Mouse (Mus musculus): ENCODE data around the gene Pabpc1l. TPM values are rescaled to one million over a fixed set of nuclear protein-coding genes. Genes with fewer than 3 reads are reported as not detected.
"Not testable (repeated sequence)": the region's sequence is repeated elsewhere in the genome, so short reads cannot be mapped to it uniquely, and the experiment has no call there.

Gene Pabpc1l
- total RNA-seq, 2 experiments from 2014 or later: 3.8 to 4.8 TPM

DNA sequence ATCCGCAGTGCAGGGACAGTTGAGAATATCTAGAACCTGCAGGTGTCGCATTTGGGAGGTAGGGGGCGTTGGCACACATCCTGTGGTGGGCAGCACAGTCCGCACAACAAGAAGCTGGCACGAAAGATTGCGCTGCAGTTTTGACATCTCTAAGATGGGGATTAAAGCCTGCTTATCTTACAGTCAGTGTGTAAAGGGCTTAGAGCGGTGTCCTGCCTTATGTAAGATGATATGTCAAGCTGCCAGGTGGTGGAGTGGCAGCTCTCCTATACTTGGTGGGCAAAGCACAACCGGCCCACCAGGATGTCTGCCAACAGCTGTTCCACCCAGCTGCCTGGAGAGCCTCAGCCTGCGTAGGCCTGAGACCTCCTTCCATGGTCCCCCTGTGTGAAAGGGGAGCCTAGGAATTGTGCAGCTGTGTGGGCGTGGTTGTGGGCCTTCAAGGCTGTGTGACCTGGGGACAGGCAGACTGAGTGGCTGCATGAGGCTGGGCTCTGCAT is 11.3 kb downstream of the Pabpc1l start:
- peak in 1 of 2 experiments; percentile 67 for DNase-seq (ENCODE audit: low spot score in 2 of 2)

DNA sequence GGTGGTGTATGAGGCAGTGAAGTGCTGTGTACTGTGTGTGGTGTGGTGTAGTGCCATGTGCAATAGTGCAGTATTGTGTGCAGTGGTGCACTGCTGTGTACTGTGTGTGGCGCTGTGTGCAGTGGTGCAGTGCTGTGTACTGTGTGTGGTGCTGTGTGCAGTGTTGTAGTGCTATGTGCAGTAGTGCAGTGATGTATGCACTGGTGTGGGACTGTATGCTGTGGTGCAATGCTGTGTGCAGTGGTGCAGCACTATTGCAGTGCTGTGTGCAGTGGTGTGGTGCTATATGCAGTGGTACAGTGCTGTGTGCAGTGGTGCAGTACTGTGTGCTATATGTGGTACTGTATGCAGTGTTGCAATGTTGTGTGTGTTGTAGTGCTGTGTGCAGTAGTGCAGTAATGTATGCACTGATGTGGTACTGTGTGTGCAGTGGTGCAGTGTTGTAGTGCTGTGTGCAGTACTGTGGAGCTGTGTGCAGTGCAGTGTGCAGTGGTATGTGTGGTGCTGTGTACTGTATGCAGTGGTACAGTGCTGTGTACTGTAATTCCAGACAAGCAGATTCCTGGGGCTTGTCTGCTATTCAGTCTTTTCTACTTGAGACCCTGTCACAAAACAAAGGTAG is 13.3 kb downstream of the Pabpc1l start:
- no peak for DNase-seq (ENCODE audit: low spot score in 2 of 2)

DNA sequence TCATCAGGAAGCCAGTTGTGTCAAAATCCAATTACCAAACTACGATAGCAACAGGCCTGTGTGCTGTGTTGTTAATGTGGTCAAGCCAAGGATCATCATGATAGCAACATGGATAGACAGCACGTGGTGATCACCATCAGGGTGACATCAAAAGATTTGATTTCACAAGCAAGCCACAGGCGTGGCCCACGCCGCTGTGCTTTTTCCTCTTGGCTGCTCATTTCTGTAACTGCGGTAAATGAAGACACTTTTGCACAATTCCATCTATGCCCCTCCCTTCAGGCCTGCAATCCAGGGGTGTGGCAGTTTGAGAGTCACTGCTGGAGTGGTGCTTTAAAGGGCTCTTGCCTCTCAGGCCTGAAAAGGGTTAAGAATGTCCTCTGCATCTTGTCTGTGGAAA is 15.7 kb downstream of the Pabpc1l start:
- no peak for DNase-seq (ENCODE audit: low spot score in 2 of 2)

DNA sequence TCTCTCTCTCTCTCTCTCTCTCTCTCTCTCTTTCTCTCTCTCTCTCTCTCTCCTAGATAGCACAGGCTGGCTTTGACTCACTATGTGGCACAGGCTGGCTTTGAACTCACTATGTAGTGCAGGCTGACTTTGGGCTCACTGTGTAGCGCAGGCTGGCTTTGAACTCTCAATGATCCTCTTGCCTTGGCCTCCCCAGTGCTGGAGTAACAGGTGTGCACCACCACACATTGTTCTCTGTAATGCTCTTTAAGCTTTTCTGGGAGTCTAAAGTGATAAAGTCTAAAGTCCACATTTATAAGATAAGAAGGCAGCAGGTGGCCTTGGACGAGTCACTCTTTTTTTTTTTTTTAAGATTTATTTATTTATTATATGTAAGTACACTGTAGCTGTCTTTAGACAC is 16.3 kb downstream of the Pabpc1l start:
- no peak for DNase-seq (ENCODE audit: low spot score in 2 of 2)

DNA sequence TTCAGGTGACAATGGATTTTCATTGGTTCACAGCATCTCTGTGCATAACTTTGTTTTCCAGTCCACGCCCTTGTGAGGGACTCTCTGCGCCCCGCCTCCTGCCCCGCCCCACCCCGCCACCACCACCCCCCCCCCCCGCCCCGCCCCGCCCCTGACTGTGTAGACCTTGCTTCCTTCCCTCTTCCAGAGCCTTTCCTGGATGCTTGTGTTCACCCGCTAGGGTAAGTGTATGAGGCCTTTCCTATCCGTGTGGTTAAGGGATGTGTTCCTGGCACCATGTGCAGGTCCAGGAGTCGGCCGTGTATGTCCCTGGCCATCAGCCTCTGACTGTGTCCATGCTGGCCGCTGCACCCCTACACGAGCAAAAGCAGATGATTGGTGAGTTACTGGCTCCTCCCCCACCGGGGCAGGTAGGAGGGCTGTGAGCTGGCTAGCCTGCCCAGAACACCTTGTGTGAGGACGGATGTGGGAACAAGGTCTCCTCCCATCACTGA is 22.0 kb downstream of the Pabpc1l start:
- no peak for DNase-seq (ENCODE audit: low spot score in 2 of 2)

DNA sequence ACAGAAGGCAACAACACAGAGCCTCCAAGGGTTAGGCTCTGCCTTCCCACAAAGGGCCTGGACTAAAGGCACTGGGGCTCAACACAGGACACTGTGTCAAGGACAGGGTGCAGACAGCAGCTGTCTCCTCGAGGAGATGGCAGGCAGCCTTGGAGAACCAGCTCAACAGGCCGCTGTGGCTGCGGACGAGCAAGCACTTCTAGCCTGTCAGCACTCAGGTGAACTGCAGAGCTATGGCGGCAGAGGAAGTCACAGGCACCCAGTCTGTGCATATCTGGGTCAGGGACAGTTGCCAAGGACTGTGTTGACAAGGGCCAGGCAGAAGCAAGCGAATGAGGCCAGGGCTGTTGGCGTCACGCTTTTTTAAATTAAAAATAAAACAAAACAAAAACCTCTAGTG is 28.5 kb downstream of the Pabpc1l start:
- no peak for DNase-seq (ENCODE audit: low spot score in 2 of 2)

DNA sequence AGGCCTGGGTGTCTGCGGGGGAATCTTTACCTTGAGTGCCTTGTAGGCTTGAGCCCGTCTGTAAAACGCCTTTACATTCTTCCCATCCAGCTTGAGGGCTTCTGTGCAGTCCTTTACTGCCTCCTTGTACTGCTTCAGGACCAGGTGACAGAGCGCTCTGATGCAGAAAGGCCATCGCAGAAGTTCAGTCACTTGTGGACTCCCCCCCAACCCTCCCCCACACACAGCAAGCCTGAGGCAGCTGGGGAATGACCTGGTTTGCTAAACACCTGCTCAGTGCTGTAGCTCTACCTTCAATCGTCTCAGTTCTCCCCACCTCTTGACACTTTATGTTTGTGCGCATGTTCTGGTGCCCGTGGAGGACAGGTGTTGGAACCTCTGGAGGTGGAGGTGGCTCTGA is 29.4 kb downstream of the Pabpc1l start:
- DNase-seq (ENCODE audit: low spot score in 2 of 2): no peak

DNA sequence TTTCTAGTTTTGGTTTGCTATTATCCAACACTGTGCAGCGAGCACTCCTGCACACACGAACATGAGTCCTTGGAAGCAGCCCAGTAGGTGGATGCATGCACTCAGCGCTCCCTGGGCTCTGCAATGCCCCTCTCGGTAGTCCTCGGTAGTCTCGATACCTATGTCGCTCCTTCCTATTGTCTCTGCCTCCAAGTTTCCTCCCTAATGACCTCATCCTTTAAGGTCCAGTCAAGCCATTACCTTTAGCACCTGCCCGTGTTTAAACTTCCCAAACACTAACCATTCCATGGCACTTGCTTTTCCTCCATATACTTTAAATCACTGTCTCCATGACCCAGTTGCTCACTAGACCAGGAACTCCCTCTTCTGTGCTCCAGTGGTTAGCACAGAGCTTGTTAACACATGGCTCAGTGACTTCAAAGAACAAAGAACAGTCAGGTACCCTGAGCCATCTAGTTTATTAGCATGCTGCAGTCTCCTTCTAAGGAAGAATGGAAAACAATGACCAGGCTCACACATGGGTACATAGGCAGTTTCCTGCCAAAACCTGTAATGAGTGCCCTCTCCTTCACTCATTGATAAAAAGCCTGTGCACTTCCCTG is 34.5 kb downstream of the Pabpc1l start:
- no peak for DNase-seq (ENCODE audit: low spot score in 2 of 2)

DNA sequence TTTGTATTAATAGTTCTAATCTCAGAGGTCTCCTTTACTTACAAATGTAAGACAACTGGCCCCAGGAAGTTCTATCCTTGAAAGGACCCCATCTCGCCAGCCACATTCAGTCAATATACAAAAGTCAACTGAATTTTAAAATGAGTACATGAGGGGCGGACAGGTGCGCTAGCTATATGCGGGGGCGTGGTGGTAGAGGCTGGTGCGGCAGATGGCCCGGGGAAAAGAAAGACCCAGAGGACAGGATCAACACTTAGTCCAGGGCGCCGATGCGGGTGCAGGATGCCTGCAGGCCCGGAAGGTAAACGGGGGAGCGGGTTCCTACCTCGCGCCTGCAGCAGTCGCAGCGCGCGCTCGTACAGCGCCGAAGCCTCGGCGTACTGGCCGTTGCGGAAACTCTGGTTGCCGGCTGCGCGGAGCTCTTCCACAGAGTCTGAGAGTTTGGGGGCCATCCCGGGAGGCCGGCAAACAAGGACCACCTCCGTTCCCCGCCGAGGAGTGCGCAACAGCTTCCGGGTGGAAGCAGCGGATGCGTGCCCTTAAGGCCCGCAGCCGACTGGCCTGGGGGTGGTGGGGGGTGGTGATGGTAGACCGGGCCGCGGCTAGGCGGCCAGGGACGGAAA is 45.0 kb downstream of the Pabpc1l start, which contains the start of gene Stk4:
TSS of gene Stk4 (plus strand) at position 181 of the 623 bp plus-strand sequence.
- no peak for DNase-seq (ENCODE audit: low spot score in 2 of 2)

DNA sequence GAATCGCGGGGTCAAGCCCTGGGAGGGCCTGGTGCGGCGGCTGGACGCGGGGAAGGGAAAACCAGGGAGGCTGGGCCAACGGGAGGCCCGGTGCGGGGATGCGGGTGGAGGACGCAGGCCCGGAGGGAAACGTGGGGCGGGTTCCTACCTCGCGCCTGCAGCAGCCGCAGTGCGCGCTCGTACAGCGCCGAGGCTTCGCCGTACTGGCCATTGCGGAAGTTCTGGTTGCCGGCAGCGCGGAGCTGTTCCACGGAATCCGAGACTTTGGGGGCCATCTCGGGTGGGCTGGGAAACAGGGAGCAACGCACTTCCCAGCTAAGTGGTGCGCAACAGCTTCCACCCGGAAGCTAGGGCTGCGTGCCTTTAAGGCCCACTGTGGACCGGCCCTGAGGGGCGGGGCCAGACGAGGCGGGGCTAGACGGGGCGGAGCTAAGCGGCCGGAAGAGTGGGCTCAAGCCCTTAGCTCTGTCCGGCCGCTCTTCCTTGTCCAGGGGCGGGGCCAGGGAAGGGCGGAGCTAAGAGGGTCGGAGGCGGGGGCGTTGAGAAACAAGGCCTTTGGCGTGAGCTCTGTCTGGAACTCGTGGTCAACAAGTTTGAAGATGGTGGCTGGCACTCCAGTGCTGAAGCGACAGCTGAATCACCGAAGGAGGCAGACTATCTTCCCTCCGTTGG is 45.7 kb downstream of the Pabpc1l start, which contains the start of gene Tomm34:
TSS of gene Tomm34 (minus strand) at position 405 of the 672 bp plus-strand sequence.
- peak; percentile 91 to 96 for DNase-seq (ENCODE audit: low spot score in 2 of 2)

DNA sequence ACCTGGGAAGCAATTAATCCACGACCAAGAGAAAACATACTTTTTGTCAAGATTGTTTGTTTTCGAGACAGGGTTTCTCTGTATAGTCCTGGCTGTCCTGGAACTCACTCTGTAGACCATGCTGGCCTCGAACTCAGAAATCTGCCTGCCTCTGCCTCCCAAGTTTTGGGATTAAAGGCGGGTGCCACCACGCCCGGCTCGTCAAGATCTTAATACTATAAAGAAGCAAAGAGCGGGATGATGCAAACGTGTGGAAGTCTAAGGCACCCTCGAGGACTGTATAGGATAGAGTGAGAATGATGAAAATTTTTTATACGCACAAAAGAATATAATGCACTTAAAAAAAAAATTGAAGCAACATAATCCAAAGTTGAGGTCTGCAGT is 46.2 kb downstream of the Pabpc1l start:
- DNase-seq (ENCODE audit: low spot score in 2 of 2): not testable (repeated sequence)

DNA sequence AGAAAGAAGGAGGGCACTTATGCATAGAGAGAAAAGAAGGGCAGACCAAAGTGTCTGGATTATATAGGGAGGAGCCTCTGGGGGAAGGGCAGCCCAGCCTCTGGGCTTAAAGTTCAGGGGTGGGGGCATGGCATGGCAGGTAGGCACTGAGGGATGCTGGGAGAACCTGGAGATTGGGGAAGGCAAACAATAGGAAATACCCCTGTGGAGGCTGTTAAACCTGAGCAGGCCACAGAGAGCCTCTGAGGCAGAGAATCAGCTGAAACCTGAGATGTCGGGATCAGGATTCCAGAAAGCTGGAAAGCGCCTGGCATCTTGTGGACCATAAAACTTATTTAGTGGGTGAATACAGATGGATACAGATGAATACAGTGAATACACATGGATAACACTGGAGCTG is 46.9 kb downstream of the Pabpc1l start:
- DNase-seq (ENCODE audit: low spot score in 2 of 2): no peak

DNA sequence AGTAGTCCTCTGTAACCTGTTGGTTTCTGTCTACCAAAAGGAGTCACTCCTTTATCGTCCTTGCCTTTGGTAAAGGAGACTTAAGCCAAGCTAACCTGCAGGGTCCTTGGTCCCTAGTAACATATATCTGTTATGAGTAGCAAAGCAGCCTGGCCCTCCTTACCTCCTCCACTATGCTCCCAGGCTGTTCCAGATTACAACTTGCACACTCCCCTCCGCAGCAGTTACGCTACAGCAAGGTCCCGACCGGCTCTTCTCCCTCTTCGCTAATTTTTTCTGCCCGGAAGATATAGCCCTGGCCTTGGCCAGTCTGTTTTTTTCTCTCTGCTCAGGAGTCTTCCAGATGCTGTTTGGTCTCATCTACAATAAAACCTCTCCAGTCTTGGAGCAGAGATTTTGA is 47.9 kb downstream of the Pabpc1l start:
- no peak for DNase-seq (ENCODE audit: low spot score in 2 of 2)

DNA sequence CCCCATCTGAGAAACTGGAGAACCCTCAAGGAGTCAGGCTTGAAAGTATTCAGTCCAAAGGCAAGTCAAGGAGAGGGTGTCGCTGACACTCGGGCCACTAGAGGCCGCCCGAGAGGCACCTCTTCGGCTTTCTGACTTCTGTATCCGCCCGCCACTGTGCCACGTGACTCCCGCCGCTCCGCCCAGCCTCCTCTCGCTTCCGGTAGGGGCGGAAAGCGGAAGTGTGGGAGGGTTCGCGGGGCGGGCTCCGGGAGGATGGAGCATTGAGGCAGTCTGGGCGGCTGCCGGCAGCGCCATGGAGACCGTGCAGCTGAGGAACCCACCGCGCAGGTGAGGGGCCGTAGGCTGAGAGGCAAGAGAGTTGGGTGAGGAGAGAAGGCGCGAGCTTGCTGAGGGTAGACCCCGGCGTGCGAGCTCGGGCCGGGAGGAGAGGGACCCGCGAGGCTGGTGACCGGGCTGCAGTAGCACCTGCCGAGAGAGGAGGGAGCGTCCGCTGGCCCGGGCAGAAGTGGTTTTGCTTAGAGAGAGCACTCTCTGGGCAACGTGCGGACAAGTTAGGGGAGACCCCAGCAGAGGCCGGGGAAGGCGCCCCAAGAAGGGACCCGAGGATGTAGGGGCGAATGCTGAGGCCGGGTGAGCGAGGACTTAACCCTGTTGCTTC is 48.8 kb downstream of the Pabpc1l start:
- DNase-seq (ENCODE audit: low spot score in 2 of 2): peak; percentile 95 to 98

DNA sequence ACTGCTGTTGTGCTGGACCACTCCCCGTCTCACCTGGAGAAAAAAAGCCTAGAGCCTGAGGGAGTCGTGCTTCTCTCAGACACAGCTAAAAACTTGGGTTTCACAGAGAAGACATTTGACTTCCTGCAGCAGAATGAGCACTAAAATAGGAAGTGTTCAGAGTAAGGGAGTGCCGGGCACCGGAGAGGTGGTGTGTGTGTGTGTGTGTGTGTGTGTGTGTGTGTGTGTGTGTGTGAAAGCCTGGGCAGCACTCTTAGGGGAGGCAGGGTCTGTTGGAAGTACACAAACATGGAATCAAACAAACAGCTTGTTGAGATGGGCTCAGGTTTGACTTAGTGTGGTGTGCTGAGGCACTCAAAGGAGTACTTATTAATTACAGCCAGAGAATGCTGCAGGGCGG is 49.8 kb downstream of the Pabpc1l start:
- DNase-seq (ENCODE audit: low spot score in 2 of 2): no peak

DNA sequence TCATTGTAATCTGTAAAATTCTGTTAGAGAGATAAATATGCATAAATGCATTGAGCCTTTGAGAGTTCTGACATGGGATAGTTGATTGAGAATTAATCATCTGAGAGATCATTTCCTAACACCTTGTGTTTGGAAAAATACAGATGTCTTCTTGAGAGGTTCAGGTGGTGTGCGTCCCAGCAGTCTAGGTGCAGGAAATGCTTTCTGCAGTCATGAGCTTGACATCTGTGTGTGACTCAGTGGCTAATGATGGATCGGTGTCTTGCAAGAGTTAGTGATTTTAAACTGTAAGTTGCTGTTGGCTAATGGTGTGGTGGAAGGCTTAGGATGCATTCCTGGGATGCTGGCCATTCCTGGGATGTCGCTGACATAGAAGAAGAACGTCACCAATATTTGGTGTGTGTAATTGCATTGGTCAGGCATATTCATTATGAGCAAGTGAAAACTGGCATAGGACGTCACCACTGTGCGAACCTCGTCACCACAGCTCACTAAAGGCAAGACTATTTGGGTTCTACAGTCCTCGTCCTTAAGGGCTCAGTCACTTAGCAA is 51.7 kb downstream of the Pabpc1l start:
- DNase-seq (ENCODE audit: low spot score in 2 of 2): no peak

DNA sequence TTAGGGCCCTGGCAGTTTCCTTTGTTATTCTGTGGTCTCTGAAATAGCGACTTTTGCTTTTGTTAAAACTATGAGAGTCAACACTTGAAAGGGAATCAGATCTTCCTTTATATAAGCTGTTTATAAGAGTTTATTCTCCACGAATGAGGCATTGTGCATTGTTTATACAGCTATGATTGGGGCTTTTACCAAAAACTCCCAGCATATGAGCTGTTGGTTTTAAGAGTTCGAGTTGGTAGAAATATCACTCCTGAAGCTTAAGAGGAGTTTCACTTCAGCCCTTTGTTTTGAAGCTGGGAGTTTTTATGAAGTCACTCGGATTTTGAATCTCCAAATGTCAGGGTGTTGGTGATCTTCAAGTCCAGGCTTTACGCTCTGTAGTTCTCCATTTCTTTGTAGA is 52.6 kb downstream of the Pabpc1l start:
- DNase-seq (ENCODE audit: low spot score in 2 of 2): no peak

DNA sequence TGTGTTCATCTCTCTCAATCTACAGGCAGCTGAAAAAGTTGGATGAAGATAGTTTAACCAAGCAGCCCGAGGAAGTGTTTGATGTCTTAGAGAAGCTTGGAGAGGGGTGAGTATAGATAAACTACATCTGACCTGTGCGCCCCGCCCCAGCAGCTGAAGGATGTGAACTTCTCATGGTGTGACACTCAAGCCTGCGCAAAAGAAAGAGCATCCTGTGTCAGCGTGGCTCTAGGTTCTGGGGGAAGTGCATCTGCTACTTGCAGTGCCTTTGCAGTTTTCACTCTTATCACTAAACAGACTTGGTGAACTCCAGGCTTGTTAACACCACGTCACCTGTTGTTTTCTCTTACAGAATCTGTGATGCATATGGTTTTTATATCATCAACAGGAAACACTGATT is 54.2 kb downstream of the Pabpc1l start:
- DNase-seq (ENCODE audit: low spot score in 2 of 2): no peak

DNA sequence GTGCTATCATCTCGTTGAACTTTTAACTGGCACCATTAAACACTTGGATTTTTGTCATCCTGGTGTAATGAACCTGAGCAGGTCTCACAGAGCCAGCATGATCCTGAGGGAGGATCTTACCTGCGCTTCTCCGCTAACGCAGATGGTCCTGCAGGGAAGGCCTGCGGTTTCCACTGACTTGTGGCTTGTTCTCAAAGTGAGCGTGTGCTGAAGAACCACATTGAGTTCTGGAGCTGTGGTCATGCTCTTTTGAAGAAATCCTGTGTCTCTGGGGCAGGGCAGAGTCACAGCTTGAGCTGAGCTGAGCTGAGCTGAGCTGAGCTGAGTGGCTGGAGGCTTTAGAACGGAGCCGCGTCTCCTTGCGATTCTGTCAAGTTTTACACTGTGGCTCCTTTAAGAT is 56.3 kb downstream of the Pabpc1l start:
- no peak for DNase-seq (ENCODE audit: low spot score in 2 of 2)

DNA sequence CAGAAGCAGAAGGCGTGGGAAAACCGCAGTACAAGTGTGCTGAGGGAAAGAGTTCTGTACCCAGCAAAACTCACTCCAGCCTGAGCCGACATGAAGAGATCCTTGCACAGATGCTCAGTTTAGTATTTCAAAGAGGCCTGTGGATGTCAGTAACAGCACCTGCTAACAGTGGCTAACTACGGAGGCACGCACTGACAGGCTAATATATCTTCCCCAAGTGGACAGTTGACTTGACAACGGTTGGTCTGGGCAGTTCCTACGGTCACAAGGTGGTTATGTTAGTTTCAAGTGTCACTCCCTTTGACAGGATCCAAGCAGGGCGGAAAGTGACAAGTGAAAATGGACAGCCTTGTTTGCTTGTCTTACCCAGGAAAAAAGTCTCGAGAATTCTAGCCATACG is 56.9 kb downstream of the Pabpc1l start:
- no peak for DNase-seq (ENCODE audit: low spot score in 2 of 2)
